Mouse (Mus musculus): ENCODE results near the gene Tac4. TPM values are rescaled to one million over a fixed set of nuclear protein-coding genes. Genes with fewer than 3 reads are reported as not detected.

The Tac4 gene
- total RNA-seq, 2 experiments from 2014 or later, result not detected

- DNase-seq (ENCODE audit: low spot score in 2 of 2), result peak; percentile 99 to 100
- intact Hi-C loops (cut with DNase I), result loop anchor here (2.0 to 10.0 kb wide), 2 partner anchors 75 to 215 kb away; partner anchors contain the start of gene Slc35b1
Observed at GRCm38 (mm10) chr11:95309510-95310006, 48.2 kb downstream of the Tac4 start.

- DNase-seq (ENCODE audit: low spot score in 2 of 2), result peak; percentile 98 to 100
- intact Hi-C loops (cut with DNase I), result loop anchor here (2.0 to 10.0 kb wide), 2 partner anchors 75 to 215 kb away; partner anchors contain the start of gene Slc35b1
Observed at GRCm38 (mm10) chr11:95310007-95310647, 48.8 kb downstream of the Tac4 start, which contains the start of gene Kat7. Gene Kat7, minus strand, starts transcription at chr11:95310246.

GRCm38 (mm10) chr11:95310648-95311424 lies 49.5 kb downstream of the Tac4 start:
- peak in 1 of 2 experiments; percentile 12 for DNase-seq (ENCODE audit: low spot score in 2 of 2)
- intact Hi-C loops (cut with DNase I), result loop anchor here (2.0 to 10.0 kb wide), 2 partner anchors 74 to 214 kb away; partner anchors contain the start of gene Slc35b1

GRCm38 (mm10) chr11:95311425-95311807 lies 50.1 kb downstream of the Tac4 start:
- DNase-seq (ENCODE audit: low spot score in 2 of 2), result no peak
- intact Hi-C loops (cut with DNase I), result loop anchor here (2.0 to 10.0 kb wide), 2 partner anchors 73 to 213 kb away; partner anchors contain the start of gene Slc35b1

GRCm38 (mm10) chr11:95315215-95315955 lies 54.1 kb downstream of the Tac4 start:
- intact Hi-C loops (cut with DNase I), result loop anchor here (10.0 kb wide), 1 partner anchor 209 kb away; no protein-coding TSS in a partner anchor

GRCm38 (mm10) chr11:95318116-95318515 lies 56.8 kb downstream of the Tac4 start:
- intact Hi-C loops (cut with DNase I), result loop anchor here (10.0 kb wide), 1 partner anchor 207 kb away; no protein-coding TSS in a partner anchor
- DNase-seq (ENCODE audit: low spot score in 2 of 2), result no peak

More at GRCm38 (mm10) chr11:95315215-95315955, 54.1 kb downstream of the Tac4 start:
- DNase-seq (ENCODE audit: low spot score in 2 of 2), result no peak

Other genes starting within 250 kb of the Tac4 start
- 10 to 100 TPM; 69.2 to 75.4 TPM for gene Pdk2, start 220.2 kb upstream of the Tac4 start, total RNA-seq (2021)
- gene Itga3, start 184.7 kb upstream of the Tac4 start, total RNA-seq (2021), result 10 to 100 TPM; 12.2 to 15.5 TPM
- gene Dlx3, start 141.4 kb upstream of the Tac4 start, total RNA-seq (2021), result not detected
- gene Dlx4, start 115.3 kb upstream of the Tac4 start, total RNA-seq (2021), result not detected
- 10 to 100 TPM; 63.3 to 66.2 TPM for gene Kat7, start 48.7 kb downstream of the Tac4 start, total RNA-seq (2021)
- 1 to 10 TPM; 2.1 to 4.0 TPM for gene Fam117a, start 75.5 kb downstream of the Tac4 start, total RNA-seq (2021)
- 10 to 100 TPM; 72.8 to 78.9 TPM for gene Slc35b1, start 123.2 kb downstream of the Tac4 start, total RNA-seq (2021)
- gene Spop, start 152.6 kb downstream of the Tac4 start, total RNA-seq (2021), result 100 to 1,000 TPM; 156 to 160 TPM